Mouse (Mus musculus): ENCODE measurements at regions not wholly inside any gene's neighbourhood (a gene's known extent, or its start where the extent isn't known, plus 50 kb on each side); places are given as distances from the start of the nearest gene placed in this dataset.

GRCm38 (mm10) chr19:56102454-56103080 is 184.4 kb upstream of the Habp2 start:
- DNase-seq (ENCODE audit: low spot score in 2 of 2): no peak

- DNase-seq (ENCODE audit: low spot score in 2 of 2): no peak
Observed at GRCm38 (mm10) chr19:56105073-56105451, 181.9 kb upstream of the Habp2 start.

GRCm38 (mm10) chr19:56105452-56106091 is 181.4 kb upstream of the Habp2 start:
- DNase-seq (ENCODE audit: low spot score in 2 of 2): no peak

- no peak for DNase-seq (ENCODE audit: low spot score in 2 of 2)
Observed at GRCm38 (mm10) chr19:56108796-56109195, 178.1 kb upstream of the Habp2 start.

GRCm38 (mm10) chr19:56115552-56116284 is 171.2 kb upstream of the Habp2 start:
- DNase-seq (ENCODE audit: low spot score in 2 of 2): no peak

- DNase-seq (ENCODE audit: low spot score in 2 of 2): no peak
Observed at GRCm38 (mm10) chr19:56116285-56116680, 170.7 kb upstream of the Habp2 start.

- DNase-seq (ENCODE audit: low spot score in 2 of 2): no peak
Observed at GRCm38 (mm10) chr19:56120723-56121122, 166.2 kb upstream of the Habp2 start.

GRCm38 (mm10) chr19:56122186-56122585 is 164.8 kb upstream of the Habp2 start:
- DNase-seq (ENCODE audit: low spot score in 2 of 2): no peak

GRCm38 (mm10) chr19:56131556-56131955 is 155.4 kb upstream of the Habp2 start:
- DNase-seq (ENCODE audit: low spot score in 2 of 2): no peak

- DNase-seq (ENCODE audit: low spot score in 2 of 2): no peak
Observed at GRCm38 (mm10) chr19:56132911-56133562, 153.9 kb upstream of the Habp2 start.

GRCm38 (mm10) chr19:56133565-56133964 is 153.4 kb upstream of the Habp2 start:
- DNase-seq (ENCODE audit: low spot score in 2 of 2): no peak

GRCm38 (mm10) chr19:56134081-56134818 is 152.7 kb upstream of the Habp2 start:
- DNase-seq (ENCODE audit: low spot score in 2 of 2): peak; percentile 81 to 82

GRCm38 (mm10) chr19:56135306-56135928 is 151.5 kb upstream of the Habp2 start:
- DNase-seq (ENCODE audit: low spot score in 2 of 2): no peak

GRCm38 (mm10) chr19:56140540-56140939 is 146.4 kb upstream of the Habp2 start:
- no peak for DNase-seq (ENCODE audit: low spot score in 2 of 2)

- DNase-seq (ENCODE audit: low spot score in 2 of 2): no peak
Observed at GRCm38 (mm10) chr19:56144221-56144620, 142.7 kb upstream of the Habp2 start.

GRCm38 (mm10) chr19:56157120-56157519 is 129.8 kb upstream of the Habp2 start:
- DNase-seq (ENCODE audit: low spot score in 2 of 2): no peak

GRCm38 (mm10) chr19:56162156-56162555 is 124.8 kb upstream of the Habp2 start:
- no peak for DNase-seq (ENCODE audit: low spot score in 2 of 2)

- DNase-seq (ENCODE audit: low spot score in 2 of 2): no peak
Observed at GRCm38 (mm10) chr19:56169133-56169997, 117.6 kb upstream of the Habp2 start.

GRCm38 (mm10) chr19:56169998-56170274 is 117.0 kb upstream of the Habp2 start:
- DNase-seq (ENCODE audit: low spot score in 2 of 2): no peak

GRCm38 (mm10) chr19:56172454-56172853 is 114.5 kb upstream of the Habp2 start:
- DNase-seq (ENCODE audit: low spot score in 2 of 2): no peak

- no peak for DNase-seq (ENCODE audit: low spot score in 2 of 2)
Observed at GRCm38 (mm10) chr19:56176059-56176458, 110.9 kb upstream of the Habp2 start.

All from right cerebral cortex, adult 2 months (tissue).